Mouse (Mus musculus): Measurements from ENCODE around the gene Slc16a6.

DNA sequence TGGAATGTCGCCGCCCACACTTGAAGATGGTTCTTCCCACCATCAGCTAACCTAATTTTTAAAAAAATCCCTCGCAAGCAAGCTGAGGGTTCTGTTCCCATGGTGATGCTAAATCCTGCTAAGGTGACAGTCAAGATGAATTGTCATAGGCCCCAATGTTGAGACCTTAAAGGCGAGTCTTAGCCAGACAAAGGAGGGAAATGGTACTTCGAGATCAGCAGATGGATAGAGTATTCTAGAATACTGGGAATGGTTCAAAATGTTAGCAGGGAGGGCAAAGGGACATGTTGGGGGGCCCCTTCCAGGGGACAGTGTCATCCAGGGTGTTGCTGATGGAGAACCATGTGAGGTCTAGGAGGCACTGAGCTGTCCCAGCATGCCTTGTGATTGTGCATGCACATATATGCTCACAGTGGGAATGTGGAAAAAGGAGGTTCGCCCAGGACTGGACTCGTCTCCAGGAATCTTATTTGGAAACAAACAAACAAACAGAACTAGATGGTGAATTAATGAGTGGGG lies 23.1 kb upstream of the Slc16a6 start:
- TF ChIP-seq CTCF (IDR thresholded peaks at IDR 0.05; ENCODE audit: insufficient read depth, low read length) (no peak), POLR2A (IDR thresholded peaks at IDR 0.05; ENCODE audit: borderline replicate concordance, extremely low read depth, low read depth, low read length) (no peak)
